Mouse (Mus musculus) mouse trophoblast stem cell (cell line): ENCODE results near the gene Ascc3.

Experiments
- in situ Hi-C, 2 experiments: fragments of 300-500 bp; cut with MseI, MboI; formaldehyde crosslinking; loops; 2 replicates in 1 of 2; 3 replicates in 1 of 2; pipeline ENCODE4 v1.15.1; 2025

Gene Ascc3

DNA sequence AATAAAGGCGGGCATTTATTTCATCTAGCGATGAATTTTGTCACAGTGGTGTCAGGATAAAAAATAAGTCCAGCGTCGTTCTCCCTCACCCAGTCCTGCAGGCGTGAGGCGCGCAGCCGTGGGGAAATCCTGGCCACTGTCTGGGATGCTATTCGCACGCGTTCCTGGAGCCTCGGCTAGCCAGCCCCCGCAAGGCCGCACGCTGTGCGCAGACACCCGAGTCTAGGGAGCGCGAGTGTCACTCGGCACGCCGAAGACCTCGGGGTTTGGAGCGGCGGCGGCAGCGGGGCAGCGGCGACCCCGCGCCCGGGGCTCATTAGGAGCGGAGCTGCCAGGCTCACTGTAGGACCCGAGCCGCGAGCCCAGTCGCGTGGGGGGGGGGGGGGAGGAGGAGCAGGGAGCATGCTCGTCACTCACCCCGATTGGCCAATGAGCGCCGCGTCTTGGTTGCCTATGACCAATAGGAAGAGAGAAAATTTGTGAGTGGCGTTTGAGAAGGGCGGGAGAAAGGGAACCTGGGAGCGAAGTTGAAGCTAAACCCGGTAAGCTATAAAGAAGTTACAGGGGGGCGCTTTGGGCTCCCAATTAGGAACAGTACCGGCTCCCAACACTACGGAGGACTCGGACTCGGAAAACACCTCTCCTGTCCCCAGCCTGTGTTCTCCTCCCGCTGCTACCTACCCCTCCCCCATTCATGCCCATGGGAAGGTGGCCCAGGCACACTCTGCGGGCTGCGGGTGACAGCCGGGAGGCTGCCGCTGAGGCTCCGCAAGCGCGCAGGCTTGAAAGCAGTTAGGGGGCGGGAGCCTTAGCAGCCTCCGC, 301.9 kb downstream of the Ascc3 start, which contains the start of gene Sim1:
Gene Sim1, plus strand, starts transcription at position 585 of the 822 bp plus-strand sequence.
- in situ Hi-C loops, result no loop called here

DNA sequence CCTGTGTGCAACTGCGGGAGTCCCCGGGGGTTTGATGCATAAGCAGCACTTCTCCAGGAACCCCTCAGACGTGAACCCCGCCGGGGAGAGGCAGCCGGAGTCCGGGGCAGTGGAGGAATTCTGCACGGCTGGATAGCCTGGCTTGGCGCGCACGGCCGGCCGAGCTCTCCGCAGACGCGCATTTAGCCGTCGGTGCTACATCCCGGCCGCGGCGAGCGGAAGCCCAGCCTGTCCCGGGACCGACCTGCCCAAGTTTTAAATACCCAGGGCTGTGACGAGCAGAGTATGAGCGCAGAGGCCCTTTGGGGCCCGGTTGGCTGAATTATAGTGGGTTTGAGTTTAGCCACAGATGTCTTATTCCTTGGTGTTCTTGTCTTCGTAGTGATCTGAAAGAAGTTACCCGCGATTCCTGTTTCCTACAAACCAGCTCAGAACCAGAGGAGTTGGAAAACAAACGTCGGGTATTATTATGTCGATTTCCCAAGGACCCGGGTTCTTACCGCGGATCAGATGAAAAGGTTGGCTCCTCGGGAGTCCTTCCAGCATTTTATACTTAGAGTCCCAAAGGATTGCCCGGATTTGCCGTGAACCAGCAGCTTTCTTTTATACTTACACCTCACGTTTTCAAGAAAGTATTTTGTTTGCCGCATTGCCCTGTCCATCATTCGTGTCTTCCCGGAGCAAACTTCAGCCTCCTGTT, 302.8 kb downstream of the Ascc3 start:
- in situ Hi-C loops, result no loop called here

DNA sequence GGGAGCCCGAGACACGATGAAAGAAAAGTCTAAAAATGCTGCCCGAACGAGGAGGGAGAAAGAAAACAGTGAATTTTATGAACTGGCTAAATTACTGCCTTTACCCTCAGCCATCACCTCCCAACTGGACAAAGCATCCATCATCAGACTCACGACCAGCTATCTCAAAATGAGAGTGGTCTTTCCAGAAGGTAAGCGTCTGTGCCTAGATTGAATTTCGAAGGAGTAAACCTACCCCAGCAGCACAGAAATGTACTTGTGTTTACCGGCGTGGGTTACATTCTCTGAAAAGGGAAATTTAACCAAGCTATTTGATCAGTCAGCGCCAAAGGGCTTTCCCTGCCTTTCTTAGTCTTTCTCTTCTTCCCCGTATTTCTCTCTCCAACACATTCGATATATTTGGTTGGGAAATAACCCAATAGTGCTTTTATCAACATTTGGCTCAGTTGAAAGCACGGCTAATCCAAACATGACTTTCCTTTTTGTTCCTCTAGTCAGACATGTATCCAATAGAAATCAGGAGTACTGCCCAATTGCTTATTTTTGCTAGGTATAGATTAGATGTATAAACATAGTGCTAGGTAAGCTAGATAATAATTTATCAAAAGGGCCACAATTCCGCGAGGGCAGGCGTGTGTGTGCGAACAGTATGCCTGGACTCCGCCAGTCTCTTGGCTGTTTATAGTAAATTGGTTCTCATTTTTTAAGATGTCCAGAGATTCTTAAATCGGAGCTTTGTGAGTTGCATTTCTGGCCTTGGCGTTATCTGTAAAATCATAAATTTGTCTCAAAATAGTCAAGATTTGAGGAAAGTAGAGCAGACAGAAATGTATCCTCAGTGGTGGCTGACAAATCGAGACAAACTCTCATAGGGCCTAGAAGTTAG, 303.7 kb downstream of the Ascc3 start:
- in situ Hi-C loops, result no loop called here

DNA sequence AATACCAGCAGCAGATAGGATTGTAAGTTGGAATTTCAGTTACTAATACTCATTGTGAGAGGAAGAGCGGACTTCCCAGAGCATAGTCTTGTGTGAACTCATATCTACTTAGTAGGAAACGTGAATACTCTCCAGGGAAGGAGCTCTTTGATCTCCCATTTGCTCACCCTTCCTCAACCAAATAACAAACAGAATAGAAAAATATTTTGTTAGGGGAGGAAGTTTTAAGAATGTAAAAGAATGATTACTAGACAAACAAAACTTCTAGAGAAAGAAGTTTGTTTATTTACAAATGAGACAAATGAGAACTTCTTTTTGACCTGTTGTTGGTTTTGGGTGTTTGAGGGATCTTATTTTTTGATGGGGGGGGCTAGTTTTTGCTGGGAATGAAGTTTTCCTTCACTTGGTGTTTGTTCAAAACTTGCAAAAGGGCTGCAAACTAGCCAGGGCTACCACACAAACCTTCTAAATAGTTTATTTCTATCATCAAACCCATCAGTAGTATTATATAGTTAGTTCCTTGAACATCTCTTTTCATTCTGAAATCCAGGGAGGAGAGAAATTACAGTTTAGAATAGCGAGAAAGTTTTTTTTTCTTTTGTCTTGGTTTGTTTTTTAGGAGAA, 304.4 kb downstream of the Ascc3 start:
- in situ Hi-C loops, result no loop called here

DNA sequence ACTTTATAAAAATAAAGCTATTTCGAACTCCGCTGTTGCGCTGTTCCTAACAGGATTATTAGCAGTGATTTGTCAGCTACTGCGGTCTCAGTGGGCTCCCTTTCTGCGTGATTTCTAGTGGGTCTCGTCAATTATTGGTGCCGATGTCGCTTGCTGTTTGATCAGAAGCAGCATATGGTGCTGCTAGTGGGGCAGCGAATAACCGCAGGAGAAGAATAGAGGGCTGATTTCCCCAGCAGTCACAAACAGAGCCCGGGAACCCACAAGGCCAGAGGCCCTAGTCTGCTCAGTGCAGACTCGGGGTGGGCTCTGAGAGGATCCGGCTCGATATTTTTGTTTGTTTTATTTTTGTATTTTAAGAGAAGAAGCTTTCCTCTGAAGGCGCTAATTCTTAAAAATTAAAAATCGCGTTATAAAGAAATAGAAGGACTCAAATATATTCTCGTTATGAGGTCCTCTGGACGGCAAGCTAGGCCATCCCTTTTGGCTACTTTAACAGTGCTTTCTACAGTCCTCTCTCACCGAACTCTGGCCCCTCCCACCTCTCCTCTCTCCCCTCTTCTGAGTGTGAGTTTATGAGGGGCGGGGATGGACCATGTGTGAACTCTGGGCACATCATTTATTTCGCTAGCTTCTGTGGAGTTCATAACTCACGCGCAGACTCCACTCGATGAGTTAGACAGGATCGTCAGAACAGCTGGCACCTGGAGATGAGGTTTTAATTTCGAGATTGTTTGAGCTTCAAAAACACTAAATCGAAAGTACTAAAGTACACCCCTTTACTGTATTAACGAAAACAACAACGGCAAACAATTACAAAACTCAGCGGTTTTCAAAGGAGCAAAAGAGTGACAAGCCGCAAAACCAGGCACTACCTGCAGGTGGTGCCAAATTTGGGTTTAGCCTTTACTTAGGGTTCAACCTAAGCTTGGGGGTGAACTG, 305.3 kb downstream of the Ascc3 start:
- in situ Hi-C loops, result no loop called here

DNA sequence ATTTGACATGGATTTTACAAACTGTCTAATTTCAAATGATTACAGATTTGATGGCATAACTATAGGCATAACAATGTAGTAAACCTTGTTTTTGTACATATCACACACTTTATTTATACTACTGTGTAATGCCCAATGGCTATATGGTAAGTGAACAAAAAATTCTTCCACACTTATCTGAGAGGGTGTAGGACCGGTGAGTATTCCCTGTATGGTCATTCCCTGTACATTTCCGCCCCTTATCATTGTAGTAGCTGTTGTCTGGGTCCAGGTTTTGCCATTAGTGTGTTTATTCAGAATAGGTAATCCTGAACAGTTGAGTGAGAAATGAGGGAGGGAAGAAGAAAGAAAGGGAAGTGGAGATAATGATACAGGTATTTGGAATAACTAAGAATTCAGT, 306.2 kb downstream of the Ascc3 start:
- in situ Hi-C loops, result no loop called here

DNA sequence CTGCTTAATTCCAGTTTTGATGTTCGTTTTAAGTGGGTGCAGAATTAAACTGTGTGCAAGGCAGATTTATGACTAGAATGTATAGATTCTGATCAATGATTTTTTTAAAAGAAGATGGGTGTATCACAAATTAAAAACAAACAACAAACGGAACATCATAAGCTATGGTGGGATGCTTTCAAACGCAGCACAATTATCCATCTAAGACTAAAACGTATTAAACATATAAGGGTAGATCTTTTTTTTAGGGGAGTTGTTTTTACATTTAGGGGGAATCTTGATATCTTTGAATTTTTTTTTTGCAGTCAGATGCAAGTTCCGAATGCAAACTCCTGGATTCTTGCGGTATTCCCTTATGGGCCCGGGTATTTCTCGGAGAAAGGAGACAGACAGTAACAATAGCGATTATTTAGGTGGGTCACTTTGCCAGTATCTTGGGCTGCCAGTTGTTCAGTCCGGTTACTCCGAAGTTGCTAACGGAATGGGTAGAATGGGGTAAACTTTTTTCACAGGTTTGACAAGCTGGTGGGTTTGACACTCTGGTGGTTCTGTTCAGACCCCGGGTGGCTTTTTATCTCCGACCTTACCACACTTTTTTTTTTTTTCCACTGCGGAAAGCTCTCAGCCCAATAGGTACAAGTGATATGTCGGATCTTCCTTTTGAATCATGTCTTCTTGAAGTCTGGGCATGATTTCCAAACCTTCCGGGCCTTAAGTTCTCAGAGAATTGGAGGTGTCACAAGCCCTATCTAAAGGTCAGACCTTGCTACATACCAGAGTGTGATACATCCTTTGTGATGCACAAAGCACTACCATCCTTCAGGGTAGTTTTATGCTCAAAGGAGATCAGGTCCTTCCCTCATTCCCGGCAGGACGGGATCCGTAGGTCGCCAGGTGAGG, 307.6 kb downstream of the Ascc3 start:
- in situ Hi-C loops, result loop anchor here (10.0 to 25.0 kb wide), 3 partner anchors 362 to 512 kb away; no protein-coding TSS in a partner anchor
